Mouse (Mus musculus): ENCODE measurements around the gene Hist1h2bf.

DNA sequence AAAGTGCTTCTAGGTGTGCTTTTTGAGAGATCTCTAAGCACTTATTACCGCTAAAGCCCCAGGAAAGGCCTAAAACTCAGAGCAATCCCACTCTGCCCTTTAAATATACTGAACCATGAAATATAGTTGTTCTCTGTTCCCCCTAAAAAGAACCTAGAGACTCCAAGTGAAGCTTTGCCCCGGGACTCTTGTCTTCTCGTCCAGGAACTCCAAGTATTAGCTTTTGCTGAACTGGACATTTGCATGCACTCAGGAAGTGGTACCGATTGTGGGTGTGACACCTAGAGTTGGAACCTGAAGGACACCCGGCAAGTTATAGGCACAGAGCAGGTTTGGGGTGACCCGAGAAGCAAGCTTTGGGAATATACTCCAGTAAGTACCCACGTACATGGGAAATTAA is 17.2 kb upstream of the Hist1h2bf start:
- TF ChIP-seq CTCF (IDR thresholded peaks at IDR 0.05; ENCODE audit: low read depth): no peak
- TF ChIP-seq EP300 (optimal IDR thresholded peaks at IDR 0.05): no peak
